Mouse (Mus musculus): ENCODE data around the gene Svbp. TPM values are rescaled to one million over a fixed set of nuclear protein-coding genes. Genes with fewer than 3 reads are reported as not detected.

Gene Svbp
- total RNA-seq, 1 experiment, result 33.0 TPM

DNA sequence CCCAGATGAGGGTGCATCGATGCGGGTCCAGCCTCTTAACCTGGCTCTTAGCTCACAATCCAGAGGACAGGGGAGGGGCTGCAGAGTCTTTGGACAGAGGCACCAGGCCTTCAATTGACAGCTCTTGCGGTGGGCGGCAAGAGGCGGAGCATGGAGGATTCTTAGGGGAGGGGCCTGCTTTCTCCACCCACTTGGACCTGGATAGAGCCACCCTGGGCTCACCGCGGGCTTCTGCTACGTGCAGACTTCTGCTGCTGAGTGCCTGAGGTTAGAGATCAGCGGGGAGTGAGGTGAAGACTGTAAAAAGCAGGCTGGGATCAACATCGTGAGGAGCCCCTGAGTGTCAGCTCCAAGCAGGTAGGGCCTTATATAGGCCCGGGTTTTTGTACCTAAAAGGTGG, 23.1 kb downstream of the Svbp start, which contains the start of gene Tmem269:
Gene Tmem269 (minus strand): TSS at position 49 of the 400 bp plus-strand sequence.
- TF ChIP-seq ZC3H11A (IDR thresholded peaks at IDR 0.05; ENCODE audit: borderline replicate concordance, low read depth, low read length) (no peak), HCFC1 (IDR thresholded peaks at IDR 0.05; ENCODE audit: borderline replicate concordance, insufficient read depth, low read length) (no peak), ZNF384 (IDR thresholded peaks at IDR 0.05; ENCODE audit: low read depth, low read length) (no peak), MAFK (IDR thresholded peaks at IDR 0.05; ENCODE audit: insufficient read depth, low read depth, low read length) (no peak)
- H3K4me1 ChIP-seq (ENCODE audit: control insufficient read depth in 2 of 2, insufficient read depth in 2 of 2, low read length in 2 of 2, poor library complexity in 1 of 2), result 0 out of 4 replicates have a peak, but pooled peaks cover 0 to 2% of the 10 kb centered on the region in 2 experiments
- no peaks in the 10 kb centered on the region for H3K9me3 ChIP-seq (ENCODE audit: control insufficient read depth, insufficient read depth, low read depth, low read length)
- no peak within 1 kb of the TSS for H3K27ac ChIP-seq (ENCODE audit: insufficient read depth, low read depth, low read length, poor library complexity, severe bottlenecking)
- in situ Hi-C loops (cut with MboI; ENCODE audit: low sequenced_read_pairs in 2 of 2, unreplicated experiment in 2 of 2), result no loop called here
- DNase-seq (ENCODE audit: low read depth, low spot score), result no peak
- H3K36me3 ChIP-seq (ENCODE audit: control insufficient read depth, insufficient read depth, low read length, poor library complexity, severe bottlenecking), result no peaks in the 10 kb centered on the region
- no peak within 1 kb of the TSS for H3K9ac ChIP-seq (ENCODE audit: insufficient read depth, low read depth, low read length, poor library complexity, severe bottlenecking)
- H3K4me3 ChIP-seq (ENCODE audit: insufficient read depth in 1 of 2, low read depth in 1 of 2, low read length in 2 of 2, poor library complexity in 1 of 2, severe bottlenecking in 1 of 2), result no peak within 1 kb of the TSS

DNA sequence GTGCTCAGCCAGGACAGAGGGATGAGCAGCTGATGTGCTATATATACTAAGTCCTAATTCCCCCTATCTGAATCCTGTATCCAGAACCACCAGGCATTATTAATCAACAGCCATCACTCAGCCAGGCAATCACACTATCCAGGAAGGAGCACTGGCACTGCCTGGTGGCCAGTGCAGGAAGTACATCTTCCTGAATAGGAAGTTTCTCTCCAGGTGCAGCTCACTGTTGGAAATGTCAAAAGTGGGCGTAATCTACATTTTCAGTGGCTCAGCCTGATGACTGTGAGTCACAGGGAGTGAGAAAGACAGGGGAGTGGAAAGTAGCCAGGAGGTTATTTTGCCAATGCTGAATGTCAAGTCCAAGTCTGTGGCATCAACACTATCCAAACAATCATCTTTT, 28.6 kb downstream of the Svbp start:
- peaks cover 23% of the 10 kb centered on the region for H3K36me3 ChIP-seq (ENCODE audit: control insufficient read depth, insufficient read depth, low read length, poor library complexity, severe bottlenecking)
- in situ Hi-C loops (cut with MboI; ENCODE audit: low sequenced_read_pairs in 2 of 2, unreplicated experiment in 2 of 2), result no loop called here

DNA sequence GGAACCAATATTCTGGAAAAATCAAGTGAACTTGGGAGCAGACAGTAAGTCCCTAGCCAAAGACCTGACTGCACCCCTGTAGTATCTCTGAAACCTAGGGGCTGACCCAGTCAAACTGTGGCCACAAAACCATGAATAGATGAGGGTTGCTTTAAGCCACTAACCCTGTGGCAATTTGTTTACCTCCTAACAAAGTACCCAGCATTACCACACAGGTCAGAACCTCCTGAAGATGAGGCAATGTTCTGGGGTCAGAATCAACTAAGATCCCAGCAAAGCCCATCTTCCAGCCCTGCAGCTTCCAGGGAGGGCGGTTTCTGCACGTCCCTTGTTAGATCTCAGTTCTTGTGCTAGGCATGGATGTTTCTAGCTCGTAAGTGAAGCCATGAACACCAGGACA, 29.4 kb downstream of the Svbp start:
- no peak for TF ChIP-seq ZC3H11A (IDR thresholded peaks at IDR 0.05; ENCODE audit: borderline replicate concordance, low read depth, low read length)
- no peak for TF ChIP-seq HCFC1 (IDR thresholded peaks at IDR 0.05; ENCODE audit: borderline replicate concordance, insufficient read depth, low read length)
- no peak for TF ChIP-seq ZNF384 (IDR thresholded peaks at IDR 0.05; ENCODE audit: low read depth, low read length)
- TF ChIP-seq CHD2 (IDR thresholded peaks at IDR 0.05; ENCODE audit: low read depth, low read length), result no peak
- TF ChIP-seq MAFK (IDR thresholded peaks at IDR 0.05; ENCODE audit: insufficient read depth, low read depth, low read length), result no peak
- Histone ChIP-seq H3K4me3 (ENCODE audit: insufficient read depth in 1 of 2, low read depth in 1 of 2, low read length in 2 of 2, poor library complexity in 1 of 2, severe bottlenecking in 1 of 2) (no peak overlapping the region), H3K4me1 (ENCODE audit: control insufficient read depth in 2 of 2, insufficient read depth in 2 of 2, low read length in 2 of 2, poor library complexity in 1 of 2) (no peaks in the 10 kb centered on the region), H3K9ac (ENCODE audit: insufficient read depth, low read depth, low read length, poor library complexity, severe bottlenecking) (no peak overlapping the region), H3K27ac (ENCODE audit: insufficient read depth, low read depth, low read length, poor library complexity, severe bottlenecking) (no peak overlapping the region), H3K9me3 (ENCODE audit: control insufficient read depth, insufficient read depth, low read depth, low read length) (no peaks in the 10 kb centered on the region), H3K36me3 (ENCODE audit: control insufficient read depth, insufficient read depth, low read length, poor library complexity, severe bottlenecking) (peaks cover 23% of the 10 kb centered on the region)
- no peak for DNase-seq (ENCODE audit: low read depth, low spot score)
- in situ Hi-C loops (cut with MboI; ENCODE audit: low sequenced_read_pairs in 2 of 2, unreplicated experiment in 2 of 2), result no loop called here

More for the DNA sequence above, 28.6 kb downstream of the Svbp start:
- DNase-seq (ENCODE audit: low read depth, low spot score), result peak; percentile 68
- no peaks in the 10 kb centered on the region for H3K9me3 ChIP-seq (ENCODE audit: control insufficient read depth, insufficient read depth, low read depth, low read length)
- no peak overlapping the region for H3K4me3 ChIP-seq (ENCODE audit: insufficient read depth in 1 of 2, low read depth in 1 of 2, low read length in 2 of 2, poor library complexity in 1 of 2, severe bottlenecking in 1 of 2)
- H3K27ac ChIP-seq (ENCODE audit: insufficient read depth, low read depth, low read length, poor library complexity, severe bottlenecking), result no peak overlapping the region
- H3K9ac ChIP-seq (ENCODE audit: insufficient read depth, low read depth, low read length, poor library complexity, severe bottlenecking), result no peak overlapping the region
- 0 out of 4 replicates have a peak, but pooled peaks cover 0 to 2% of the 10 kb centered on the region in 2 experiments for H3K4me1 ChIP-seq (ENCODE audit: control insufficient read depth in 2 of 2, insufficient read depth in 2 of 2, low read length in 2 of 2, poor library complexity in 1 of 2)
- TF ChIP-seq ZNF384 (IDR thresholded peaks at IDR 0.05; ENCODE audit: low read depth, low read length) (peak; percentile 4), ZC3H11A (IDR thresholded peaks at IDR 0.05; ENCODE audit: borderline replicate concordance, low read depth, low read length) (0 out of 2 replicates have a peak, but pooled peaks have one; percentile 36), HCFC1 (IDR thresholded peaks at IDR 0.05; ENCODE audit: borderline replicate concordance, insufficient read depth, low read length) (no peak)

DNA sequence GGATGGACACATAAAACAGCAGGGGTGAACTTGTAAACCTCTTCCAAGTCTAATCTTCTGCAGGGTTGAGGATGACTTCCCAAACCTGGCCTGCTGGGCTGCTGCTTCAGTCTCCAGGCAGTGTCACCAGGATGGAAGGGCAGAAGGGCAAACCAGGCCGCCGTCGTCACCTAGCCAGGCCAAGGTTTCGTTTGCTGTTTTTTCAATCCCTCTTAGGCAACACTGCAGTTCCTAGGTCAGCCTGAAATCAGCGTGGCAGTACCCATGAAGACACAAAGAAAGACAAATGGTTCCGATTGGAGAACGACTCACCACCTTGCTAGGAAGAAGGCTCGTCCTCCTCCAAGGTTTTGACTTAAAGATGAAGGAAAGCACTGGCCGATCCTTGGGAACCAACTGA, 30.6 kb downstream of the Svbp start:
- H3K9ac ChIP-seq (ENCODE audit: insufficient read depth, low read depth, low read length, poor library complexity, severe bottlenecking), result no peak overlapping the region
- in situ Hi-C loops (cut with MboI; ENCODE audit: low sequenced_read_pairs in 2 of 2, unreplicated experiment in 2 of 2), result no loop called here
- no peaks in the 10 kb centered on the region for H3K9me3 ChIP-seq (ENCODE audit: control insufficient read depth, insufficient read depth, low read depth, low read length)
- peaks cover 23% of the 10 kb centered on the region for H3K36me3 ChIP-seq (ENCODE audit: control insufficient read depth, insufficient read depth, low read length, poor library complexity, severe bottlenecking)
- no peaks in the 10 kb centered on the region for H3K4me1 ChIP-seq (ENCODE audit: control insufficient read depth in 2 of 2, insufficient read depth in 2 of 2, low read length in 2 of 2, poor library complexity in 1 of 2)
- no peak for DNase-seq (ENCODE audit: low read depth, low spot score)
- no peak overlapping the region for H3K27ac ChIP-seq (ENCODE audit: insufficient read depth, low read depth, low read length, poor library complexity, severe bottlenecking)
- no peak for TF ChIP-seq HCFC1 (IDR thresholded peaks at IDR 0.05; ENCODE audit: borderline replicate concordance, insufficient read depth, low read length)
- H3K4me3 ChIP-seq (ENCODE audit: insufficient read depth in 1 of 2, low read depth in 1 of 2, low read length in 2 of 2, poor library complexity in 1 of 2, severe bottlenecking in 1 of 2), result no peak overlapping the region

DNA sequence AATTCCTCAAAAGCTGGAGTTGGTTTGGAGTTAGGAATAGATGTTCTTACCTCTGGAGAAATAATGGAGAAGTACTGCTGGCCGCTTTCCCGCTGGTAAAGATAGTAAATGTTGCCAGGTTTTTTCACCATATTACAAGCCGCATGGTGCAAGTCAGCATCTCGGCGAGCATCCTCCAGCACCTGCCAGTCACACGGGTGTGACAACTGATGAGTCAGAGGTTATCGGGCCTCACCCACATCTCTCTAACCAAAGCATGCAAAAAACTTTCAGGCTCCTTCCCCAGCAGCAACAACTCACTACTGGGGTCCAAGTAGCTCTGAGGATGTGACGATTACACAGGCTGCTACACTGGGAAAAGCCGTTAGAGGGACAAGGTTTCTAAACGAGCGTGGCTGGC, 31.6 kb downstream of the Svbp start:
- TF ChIP-seq MAFK (IDR thresholded peaks at IDR 0.05; ENCODE audit: insufficient read depth, low read depth, low read length), result no peak
- no peak for TF ChIP-seq ZNF384 (IDR thresholded peaks at IDR 0.05; ENCODE audit: low read depth, low read length)
- no peak for TF ChIP-seq CHD2 (IDR thresholded peaks at IDR 0.05; ENCODE audit: low read depth, low read length)
- TF ChIP-seq ZC3H11A (IDR thresholded peaks at IDR 0.05; ENCODE audit: borderline replicate concordance, low read depth, low read length), result no peak
- TF ChIP-seq HCFC1 (IDR thresholded peaks at IDR 0.05; ENCODE audit: borderline replicate concordance, insufficient read depth, low read length), result no peak
- no peaks in the 10 kb centered on the region for H3K9me3 ChIP-seq (ENCODE audit: control insufficient read depth, insufficient read depth, low read depth, low read length)
- in situ Hi-C loops (cut with MboI; ENCODE audit: low sequenced_read_pairs in 2 of 2, unreplicated experiment in 2 of 2), result no loop called here
- no peak overlapping the region for H3K4me3 ChIP-seq (ENCODE audit: insufficient read depth in 1 of 2, low read depth in 1 of 2, low read length in 2 of 2, poor library complexity in 1 of 2, severe bottlenecking in 1 of 2)
- H3K27ac ChIP-seq (ENCODE audit: insufficient read depth, low read depth, low read length, poor library complexity, severe bottlenecking), result no peak overlapping the region
- DNase-seq (ENCODE audit: low read depth, low spot score), result no peak
- H3K36me3 ChIP-seq (ENCODE audit: control insufficient read depth, insufficient read depth, low read length, poor library complexity, severe bottlenecking), result peaks cover 23% of the 10 kb centered on the region
- H3K4me1 ChIP-seq (ENCODE audit: control insufficient read depth in 2 of 2, insufficient read depth in 2 of 2, low read length in 2 of 2, poor library complexity in 1 of 2), result no peaks in the 10 kb centered on the region
- H3K9ac ChIP-seq (ENCODE audit: insufficient read depth, low read depth, low read length, poor library complexity, severe bottlenecking), result no peak overlapping the region

Data from ES-E14 (cell line).